Mouse (Mus musculus) heart, embryonic 11.5 days (tissue): ENCODE measurements around the gene Hint2. TPM values are rescaled to one million over a fixed set of nuclear protein-coding genes. Genes with fewer than 3 reads are reported as not detected.

Source experiments
- ATAC-seq: fragments of 200-750 bp; cut with Nextera tagmentation; replicated peaks from 2 replicates; pipeline ENCODE4 v1.8.0; 2017; ENCODE audit warnings: moderate library complexity; ENCODE audit not compliant: insufficient number of reproducible peaks, low FRiP score, low TSS enrichment
- H3K27ac ChIP-seq: fragments of 300-500 bp; sonication (generic); 2 replicates; pipeline ENCODE4 v1.5.1; 2014; ENCODE audit warnings: mild to moderate bottlenecking, low read depth, low read length
- H3K27me3 ChIP-seq: fragments of 300-500 bp; sonication (generic); 2 replicates; pipeline ENCODE4 v1.6.1; 2014; ENCODE audit warnings: mild to moderate bottlenecking, low read length, mixed read lengths; ENCODE audit not compliant: control insufficient read depth, insufficient read depth
- H3K36me3 ChIP-seq: fragments of 300-500 bp; sonication (generic); 2 replicates; pipeline ENCODE4 v1.6.1; 2014; ENCODE audit warnings: mild to moderate bottlenecking, low read length, moderate library complexity, mixed read lengths; ENCODE audit not compliant: control insufficient read depth, insufficient read depth
- H3K4me1 ChIP-seq: fragments of 300-500 bp; sonication (generic); 2 replicates; pipeline ENCODE4 v1.6.1; 2014; ENCODE audit warnings: low read length; ENCODE audit not compliant: control insufficient read depth, insufficient read depth
- H3K4me2 ChIP-seq: fragments of 300-500 bp; sonication (generic); 2 replicates; pipeline ENCODE4 v1.6.1; 2014; ENCODE audit warnings: mild to moderate bottlenecking, moderate library complexity
- H3K4me3 ChIP-seq: fragments of 300-500 bp; sonication (generic); 2 replicates; pipeline ENCODE4 v1.5.1; 2014; ENCODE audit warnings: low read depth, low read length
- H3K9ac ChIP-seq: fragments of 300-500 bp; sonication (generic); 2 replicates; pipeline ENCODE4 v1.6.1; 2014; ENCODE audit warnings: mild to moderate bottlenecking, low read depth, low read length, moderate library complexity
- H3K9me3 ChIP-seq: fragments of 300-500 bp; sonication (generic); replicated peaks from 2 replicates; pipeline ENCODE4 v1.6.1; 2016; ENCODE audit warnings: low read length; ENCODE audit not compliant: control insufficient read depth
- WGBS: fragments of 180-500 bp; shearing (Covaris S2); extraction: QIAGEN DNeasy Blood & Tissue Kit; methylation state at CpG from one replicate; pipeline ENCODE4 v1.1.7; 2014; ENCODE audit not compliant: insufficient replicate concordance; 5-methylcytosine and 5-hydroxymethylcytosine counted together
- polyA plus RNA-seq: library from polyadenylated mRNA; unstranded; fragments of >200 nt; fragmentation: Nextera tagmentation; extraction: Ambion mirVana; gene quantifications from 2 replicates; pipeline ENCODE4 v1.2.1, GENCODE M21; 2014

Hint2 gene
- polyA plus RNA-seq, 1 experiment from 2014 or later = 128 TPM

DNA sequence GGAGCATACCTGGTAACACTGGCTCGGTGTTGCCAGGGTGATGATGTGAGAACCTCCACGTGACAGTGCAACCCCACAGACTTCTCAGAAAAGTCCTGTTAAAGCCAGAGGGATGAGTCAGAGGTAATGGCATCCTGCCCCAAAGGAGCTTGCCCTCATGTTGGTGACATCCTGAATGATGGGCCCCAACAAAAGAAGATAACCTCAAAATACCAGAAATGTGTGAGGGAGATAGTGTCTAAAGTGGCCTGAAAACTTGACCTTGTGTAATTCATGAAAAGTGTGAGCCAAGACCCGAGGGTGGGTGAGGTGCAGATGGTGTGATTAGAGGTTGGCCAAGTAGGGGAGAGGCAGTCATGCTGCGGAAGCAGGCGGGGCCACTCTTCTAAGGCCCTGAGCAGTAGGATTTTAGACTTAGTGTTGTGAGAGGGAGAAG is 37.6 kb upstream of the Hint2 start:
- peaks cover 18% of the 10 kb centered on the region for H3K4me1 ChIP-seq
- H3K36me3 ChIP-seq = 0 out of 2 replicates have a peak, but pooled peaks cover 3% of the 10 kb centered on the region
- no peak overlapping the region for H3K9ac ChIP-seq
- no peak overlapping the region for H3K4me3 ChIP-seq
- no peaks in the 10 kb centered on the region for H3K9me3 ChIP-seq
- WGBS = 37% methylated on average over 5 of the region's 5 CpGs
- ATAC-seq = no peak
- no peaks in the 10 kb centered on the region for H3K27me3 ChIP-seq
- no peak overlapping the region for H3K27ac ChIP-seq
- H3K4me2 ChIP-seq = no peak overlapping the region

DNA sequence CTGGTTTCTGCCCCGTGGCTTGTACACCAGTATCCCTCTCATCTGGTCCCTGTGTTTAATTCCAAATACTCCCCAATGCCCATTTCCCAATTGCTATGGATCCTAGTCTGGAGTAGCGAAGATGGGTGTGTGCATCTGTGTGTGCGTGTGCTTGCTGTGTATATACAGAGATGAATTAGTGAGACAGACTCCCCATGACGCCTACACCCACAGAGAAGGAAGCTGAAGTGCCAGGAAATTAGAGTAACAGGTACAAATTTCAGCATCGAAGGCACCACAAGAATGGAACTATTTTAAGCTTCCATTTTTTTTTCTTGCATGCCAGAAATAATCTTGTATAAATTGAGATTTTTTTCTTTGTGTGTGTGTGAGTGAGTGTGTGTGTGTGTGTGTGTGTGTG is 34.8 kb upstream of the Hint2 start:
- Histone ChIP-seq H3K36me3 (0 out of 2 replicates have a peak, but pooled peaks cover 3% of the 10 kb centered on the region), H3K27ac (no peak overlapping the region), H3K9ac (no peak overlapping the region), H3K4me1 (peaks cover 18% of the 10 kb centered on the region), H3K9me3 (no peaks in the 10 kb centered on the region), H3K4me3 (no peak overlapping the region), H3K27me3 (no peaks in the 10 kb centered on the region), H3K4me2 (no peak overlapping the region)
- 74% methylated on average over 5 of the region's 5 CpGs for WGBS
- no peak for ATAC-seq

DNA sequence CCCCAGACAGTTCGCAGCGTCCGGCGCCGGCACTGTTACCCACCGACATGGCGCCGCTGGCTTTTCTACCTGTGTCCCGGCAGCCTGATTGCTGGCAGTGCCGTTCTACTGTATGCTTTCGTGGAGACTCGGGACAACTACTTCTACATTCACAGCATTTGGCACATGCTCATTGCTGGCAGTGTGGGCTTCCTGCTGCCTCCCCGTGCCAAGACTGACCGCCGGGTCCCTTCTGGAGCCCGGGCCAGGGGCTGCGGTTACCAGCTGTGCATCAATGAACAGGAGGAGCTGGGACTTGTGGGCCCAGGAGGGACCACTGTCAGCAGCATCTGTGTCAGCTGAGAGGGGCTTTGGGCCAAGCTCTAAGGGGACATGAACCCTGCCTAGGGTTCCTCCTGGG is 33.8 kb upstream of the Hint2 start:
- H3K9me3 ChIP-seq = no peaks in the 10 kb centered on the region
- H3K9ac ChIP-seq = no peak overlapping the region
- no peak overlapping the region for H3K4me2 ChIP-seq
- 90% methylated on average over 17 of the region's 17 CpGs for WGBS
- no peak overlapping the region for H3K27ac ChIP-seq
- H3K4me3 ChIP-seq = no peak overlapping the region
- no peaks in the 10 kb centered on the region for H3K27me3 ChIP-seq
- ATAC-seq = no peak
- 0 out of 2 replicates have a peak, but pooled peaks cover 3% of the 10 kb centered on the region for H3K36me3 ChIP-seq
- H3K4me1 ChIP-seq = peaks cover 12% of the 10 kb centered on the region

DNA sequence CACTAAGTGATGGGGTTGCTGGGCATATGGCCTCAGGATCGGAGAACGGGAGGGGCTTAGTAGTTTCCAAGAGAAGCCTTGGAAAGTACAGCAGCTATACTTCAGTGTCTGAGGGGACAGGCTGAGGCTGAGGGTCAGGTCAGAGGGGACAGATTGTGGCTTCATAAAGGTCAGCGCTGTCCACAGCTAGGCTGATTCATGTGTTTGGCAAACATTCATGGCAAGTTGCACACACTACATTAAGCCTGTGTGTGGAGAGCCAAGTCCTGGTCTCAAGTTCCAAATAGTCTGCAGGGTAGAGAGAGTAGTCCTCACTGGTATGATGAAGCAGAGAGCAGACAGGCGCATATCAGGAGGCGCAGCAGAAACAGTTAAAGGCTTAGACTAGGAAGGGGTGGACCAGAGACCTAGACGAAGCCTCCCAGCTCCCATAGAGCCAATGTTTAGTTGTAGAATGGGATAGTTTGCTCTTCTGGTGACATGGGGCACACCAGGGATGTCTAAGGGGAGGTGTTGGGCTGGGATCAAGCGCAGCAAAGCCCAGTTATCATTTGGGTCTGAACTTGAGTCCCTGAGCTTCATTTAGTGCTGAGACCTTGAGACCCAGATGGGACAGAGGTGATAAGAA is 23.3 kb upstream of the Hint2 start:
- no peaks in the 10 kb centered on the region for H3K27me3 ChIP-seq
- H3K4me3 ChIP-seq = no peak overlapping the region
- H3K27ac ChIP-seq = no peak overlapping the region
- H3K9ac ChIP-seq = no peak overlapping the region
- peaks cover 11% of the 10 kb centered on the region for H3K36me3 ChIP-seq
- no peak for ATAC-seq
- no peaks in the 10 kb centered on the region for H3K9me3 ChIP-seq
- H3K4me1 ChIP-seq = no peaks in the 10 kb centered on the region
- H3K4me2 ChIP-seq = no peak overlapping the region
- 73% methylated on average over 7 of the region's 7 CpGs for WGBS

DNA sequence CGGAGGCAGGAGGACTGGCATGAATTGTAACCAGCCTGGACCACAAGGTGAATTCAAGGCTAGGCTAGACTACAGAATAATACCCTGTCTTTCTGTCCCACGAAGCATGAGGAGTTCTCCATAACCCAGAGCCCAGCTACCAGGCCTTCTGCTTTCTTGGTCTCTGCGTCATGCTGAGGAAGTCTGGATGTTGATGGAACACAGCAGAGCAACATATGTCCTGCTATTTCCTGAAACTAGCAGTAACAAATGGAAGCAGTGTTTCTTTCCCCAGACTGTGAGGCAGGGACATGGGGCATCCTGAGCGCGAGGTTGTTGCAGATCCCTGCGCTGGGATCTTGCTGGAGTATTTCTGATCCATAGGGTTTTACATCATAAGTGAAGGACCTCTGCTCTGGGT is 22.3 kb upstream of the Hint2 start:
- Histone ChIP-seq H3K27me3 (no peaks in the 10 kb centered on the region), H3K36me3 (peaks cover 11% of the 10 kb centered on the region), H3K9me3 (no peaks in the 10 kb centered on the region), H3K4me1 (no peaks in the 10 kb centered on the region), H3K27ac (no peak overlapping the region), H3K4me3 (no peak overlapping the region), H3K4me2 (no peak overlapping the region), H3K9ac (no peak overlapping the region)
- no peak for ATAC-seq
- 80% methylated on average over 6 of the region's 6 CpGs for WGBS

DNA sequence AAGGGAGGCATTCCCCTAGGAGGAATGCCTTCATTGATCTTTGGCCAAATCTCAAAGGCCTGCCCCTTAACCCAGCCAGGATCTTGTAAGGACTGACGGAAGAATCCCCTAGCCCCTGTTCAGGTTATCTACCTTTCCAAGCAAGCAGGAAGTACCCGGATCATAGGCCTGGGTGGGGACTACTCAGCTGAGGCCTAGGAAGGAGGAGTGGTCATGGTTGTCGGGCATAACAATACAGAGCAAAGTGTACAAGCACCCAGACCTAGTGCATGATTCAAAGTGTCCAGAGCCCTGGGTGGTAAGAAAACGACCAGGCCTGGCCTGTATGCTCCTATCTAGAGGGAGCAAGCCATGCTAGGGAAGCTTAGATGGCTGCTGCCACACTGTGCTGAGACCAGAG is 19.3 kb upstream of the Hint2 start:
- no peak overlapping the region for H3K4me3 ChIP-seq
- WGBS = 69% methylated on average over 4 of the region's 4 CpGs
- H3K4me2 ChIP-seq = no peak overlapping the region
- 0 out of 2 replicates have a peak, but pooled peaks cover 4% of the 10 kb centered on the region for H3K4me1 ChIP-seq
- H3K27me3 ChIP-seq = no peaks in the 10 kb centered on the region
- H3K9me3 ChIP-seq = no peaks in the 10 kb centered on the region
- H3K27ac ChIP-seq = no peak overlapping the region
- no peak overlapping the region for H3K9ac ChIP-seq
- no peak for ATAC-seq
- H3K36me3 ChIP-seq = peaks cover 2% of the 10 kb centered on the region; the same call in 1 of the 2 replicates

DNA sequence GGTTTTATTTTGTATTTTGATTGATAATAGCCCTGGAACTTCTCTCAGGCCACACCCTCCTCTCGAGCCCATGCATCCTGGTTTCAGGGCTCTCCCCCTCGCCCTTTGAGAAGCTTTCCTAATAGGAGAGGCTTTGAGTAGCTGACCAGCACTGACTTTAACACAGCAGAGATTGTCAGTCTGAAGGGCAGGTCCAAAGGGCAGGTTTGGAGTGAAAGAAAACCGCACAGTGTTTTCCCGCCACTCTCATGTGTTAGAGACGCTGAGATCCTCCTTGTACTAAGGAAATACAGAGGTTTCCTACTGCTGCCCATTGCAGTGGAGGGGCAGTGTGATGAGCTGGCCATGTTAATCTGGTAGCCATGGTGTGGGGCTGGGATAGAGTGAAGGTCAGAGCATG is 18.7 kb upstream of the Hint2 start:
- ATAC-seq = no peak
- WGBS = 74% methylated on average over 5 of the region's 5 CpGs
- Histone ChIP-seq H3K36me3 (peaks cover 2% of the 10 kb centered on the region; the same call in 1 of the 2 replicates), H3K27me3 (no peaks in the 10 kb centered on the region), H3K4me1 (peaks cover 5% of the 10 kb centered on the region), H3K9ac (no peak overlapping the region), H3K9me3 (no peaks in the 10 kb centered on the region), H3K27ac (no peak overlapping the region), H3K4me2 (no peak overlapping the region), H3K4me3 (no peak overlapping the region)

DNA sequence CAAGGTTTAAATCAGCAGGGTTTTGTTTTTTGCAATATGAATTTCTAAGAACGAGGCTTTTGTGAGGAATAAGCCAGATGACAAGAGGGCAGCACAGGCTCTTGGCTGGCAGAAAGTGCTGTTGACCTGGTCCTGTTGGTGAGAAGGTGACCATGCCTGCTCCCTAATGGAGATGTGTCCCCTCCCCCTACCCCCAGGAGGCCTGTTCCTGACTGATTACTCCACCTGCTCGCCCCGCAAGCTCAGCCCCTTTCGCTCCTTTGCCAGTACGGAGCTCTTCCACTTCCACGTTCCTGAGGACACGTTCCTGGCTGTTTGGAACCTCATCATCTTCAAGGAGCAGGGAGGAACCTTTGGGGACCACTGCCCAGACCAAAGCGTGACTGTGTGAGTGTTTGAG is 17.4 kb upstream of the Hint2 start:
- Histone ChIP-seq H3K9ac (no peak overlapping the region), H3K9me3 (no peaks in the 10 kb centered on the region), H3K4me1 (peaks cover 9% of the 10 kb centered on the region), H3K4me2 (no peak overlapping the region), H3K4me3 (no peak overlapping the region), H3K27me3 (no peaks in the 10 kb centered on the region), H3K27ac (no peak overlapping the region), H3K36me3 (peaks cover 2% of the 10 kb centered on the region; the same call in 1 of the 2 replicates)
- WGBS = 76% methylated on average over 8 of the region's 8 CpGs
- no peak for ATAC-seq

DNA sequence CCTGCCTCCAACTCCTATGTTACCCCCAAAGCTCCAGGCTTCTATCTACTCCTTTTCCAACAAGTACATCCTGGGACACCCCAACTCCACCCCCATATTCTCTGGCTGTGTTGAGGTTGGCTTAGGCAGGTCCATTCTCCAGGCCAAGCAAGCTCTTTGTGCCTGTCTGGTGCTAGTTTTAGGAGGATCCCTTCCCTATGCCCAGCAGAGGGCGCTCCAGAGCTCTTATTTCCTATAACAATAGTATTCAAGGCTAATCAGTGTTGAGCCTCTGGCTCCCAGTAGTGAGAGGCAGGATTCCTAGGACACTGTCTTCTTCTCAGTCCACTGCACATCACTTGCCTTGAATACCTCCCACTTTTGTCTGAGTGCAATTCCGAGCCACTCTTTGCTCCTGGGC is 15.8 kb upstream of the Hint2 start:
- Histone ChIP-seq H3K4me2 (no peak overlapping the region), H3K4me3 (no peak overlapping the region), H3K9ac (no peak overlapping the region), H3K36me3 (peaks cover 1% of the 10 kb centered on the region; the same call in 1 of the 2 replicates), H3K9me3 (no peaks in the 10 kb centered on the region), H3K4me1 (peaks cover 9% of the 10 kb centered on the region), H3K27ac (no peak overlapping the region), H3K27me3 (peaks cover 3% of the 10 kb centered on the region; the same call in 1 of the 2 replicates)
- no peak for ATAC-seq
- 6% methylated on average over 2 of the region's 2 CpGs for WGBS
